Mouse (Mus musculus) G1E (cell line): ENCODE measurements around the gene Gm20716. TPM values are rescaled to one million over a fixed set of nuclear protein-coding genes. Genes with fewer than 3 reads are reported as not detected.

ENCODE experiments used
- ATAC-seq: 2 replicates; pipeline ENCODE4 v1.8.0; 2016; ENCODE audit warnings: mild to moderate bottlenecking; ENCODE audit not compliant: insufficient number of reproducible peaks, poor library complexity, low FRiP score, severe bottlenecking; ENCODE audit errors: extremely low read depth
- DNase-seq: peaks from one replicate; pipeline ENCODE4 v3.0.0; 2012; ENCODE audit warnings: low spot score
- H3K27me3 ChIP-seq: 2 replicates; pipeline ENCODE4 v1.6.1; 2012; ENCODE audit warnings: mild to moderate bottlenecking, low read length, inconsistent platforms; ENCODE audit not compliant: insufficient read depth
- H3K36me3 ChIP-seq: replicated peaks from 2 replicates; pipeline ENCODE3; 2012; ENCODE audit warnings: mild to moderate bottlenecking, inconsistent platforms
- H3K4me1 ChIP-seq: 2 replicates; pipeline ENCODE4 v1.6.1; 2012; ENCODE audit warnings: low read depth, low read length, inconsistent platforms, mixed read lengths; ENCODE audit not compliant: insufficient read depth
- H3K4me3 ChIP-seq: 2 replicates; pipeline ENCODE4 v1.5.1; 2012; ENCODE audit warnings: low read depth, mild to moderate bottlenecking, inconsistent platforms, low read length, moderate library complexity, mixed read lengths
- H3K9me3 ChIP-seq: replicated peaks from 2 replicates; pipeline ENCODE4 v1.6.1; 2012; ENCODE audit warnings: inconsistent platforms
- CTCF ChIP-seq: IDR thresholded peaks from 2 replicates; pipeline ENCODE4 v1.5.1; 2012; ENCODE audit warnings: low read depth, low read length, inconsistent platforms, mixed read lengths
- GATA1 ChIP-seq: IDR thresholded peaks from 2 replicates; pipeline ENCODE4 v1.6.1; 2012; ENCODE audit warnings: borderline replicate concordance, low read length, inconsistent platforms, mixed read lengths
- GATA2 ChIP-seq: IDR thresholded peaks from 2 replicates; pipeline ENCODE4 v1.6.1; 2012; ENCODE audit warnings: low read depth, low read length, inconsistent platforms, borderline replicate concordance
- POLR2AphosphoS5 ChIP-seq: IDR thresholded peaks from 2 replicates; pipeline ENCODE4 v1.6.1; 2012; ENCODE audit warnings: low read depth, low read length, inconsistent platforms; ENCODE audit not compliant: insufficient replicate concordance
- TAL1 ChIP-seq: conservative IDR thresholded peaks from 2 replicates; pipeline ENCODE4 v1.6.1; 2012; ENCODE audit warnings: low read depth, low read length, inconsistent platforms, mixed read lengths
- polyA plus RNA-seq: library from polyadenylated mRNA; stranded (reverse); fragments of >175 nt; gene quantifications from 2 replicates; pipeline ENCODE4 v1.2.3, GENCODE M21; 2012
- total RNA-seq, 2 experiments: library from RNA; stranded (forward) in 1 of 2; stranded (reverse) in 1 of 2; fragments of 200-1000 nt in 1 of 2; fragments of >200 nt in 1 of 2; fragmentation: Nextera tagmentation in 1 of 2; gene quantifications; 2 replicates each; pipeline ENCODE4 v1.2.3; 2014 to 2017

The Gm20716 gene
- 45.3 and 45.8 TPM in 2 replicates for total RNA-seq (2014; fragmentation: Nextera tagmentation)
- 41.0 and 41.8 TPM in 2 replicates for total RNA-seq (2017)
- polyA plus RNA-seq, result 0.01 TPM in 1 of 2 replicates, not detected in the other

GRCm38 (mm10) chr2:168230026-168230728 is at the start of gene Gm20716, which contains the start of the genes Dpm1 and Mocs3:
Gene Gm20716, minus strand, starts transcription at chr2:168230364.
Gene Dpm1, minus strand, starts transcription at chr2:168230591.
Gene Mocs3, plus strand, starts transcription at chr2:168230622.
- H3K27me3 ChIP-seq, result no peaks in the 10 kb centered on the region
- DNase-seq (peak; percentile 94), ATAC-seq (peak; percentile 77)
- H3K9me3 ChIP-seq, result no peaks in the 10 kb centered on the region
- TF ChIP-seq GATA1 (no peak), TAL1 (no peak), POLR2AphosphoS5 (no peak), CTCF (no peak), GATA2 (no peak)
- H3K4me1 ChIP-seq, result peaks cover 49% of the 10 kb centered on the region
- peak within 1 kb of the TSS; percentile 100 for H3K4me3 ChIP-seq
- H3K36me3 ChIP-seq, result peaks cover 74% of the 10 kb centered on the region

DNA sequence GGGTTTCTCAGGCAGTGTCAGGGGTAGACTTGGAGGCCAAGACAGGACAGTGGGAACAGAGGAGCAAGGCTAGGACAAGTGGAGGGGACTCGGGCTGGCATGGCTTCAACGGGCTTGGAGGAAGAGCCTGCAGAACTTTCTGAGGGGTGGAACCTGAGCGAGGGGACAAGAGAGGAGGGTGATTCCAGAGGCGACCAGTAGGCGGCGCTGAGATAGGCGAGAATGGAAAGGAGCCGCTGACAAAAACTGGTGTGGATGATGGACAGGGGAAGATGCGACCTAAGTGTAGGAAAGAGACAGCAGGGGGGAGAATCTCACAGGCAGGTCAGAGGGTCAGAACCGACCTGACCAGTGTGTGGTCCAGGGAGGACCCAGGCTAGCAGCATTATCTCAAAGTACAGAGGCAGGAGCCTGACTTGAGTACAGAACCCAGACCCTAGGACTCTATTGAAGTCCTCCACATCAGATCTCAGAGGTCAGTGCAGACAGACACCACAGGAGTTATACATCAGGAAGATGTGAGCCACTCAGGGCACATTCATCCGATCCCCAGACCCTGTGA is 44.3 kb upstream of the Gm20716 start:
- DNase-seq (no peak), ATAC-seq (no peak)
- Histone ChIP-seq H3K27me3 (no peaks in the 10 kb centered on the region), H3K9me3 (peaks cover 71% of the 10 kb centered on the region), H3K4me3 (no peak overlapping the region), H3K36me3 (no peaks in the 10 kb centered on the region), H3K4me1 (no peaks in the 10 kb centered on the region)
- TF ChIP-seq TAL1 (no peak), CTCF (no peak), GATA2 (no peak), POLR2AphosphoS5 (no peak), GATA1 (no peak)

- H3K4me1 ChIP-seq, result no peaks in the 10 kb centered on the region
- no peak for ATAC-seq
- no peaks in the 10 kb centered on the region for H3K36me3 ChIP-seq
- H3K4me3 ChIP-seq, result no peak overlapping the region
- H3K9me3 ChIP-seq, result peaks cover 74% of the 10 kb centered on the region
- H3K27me3 ChIP-seq, result no peaks in the 10 kb centered on the region
- no peak for TF ChIP-seq GATA2
- DNase-seq, result no peak
Observed at GRCm38 (mm10) chr2:168273387-168273786, 43.2 kb upstream of the Gm20716 start.

- ATAC-seq (no peak), DNase-seq (no peak)
- Histone ChIP-seq H3K36me3 (no peaks in the 10 kb centered on the region), H3K4me3 (no peak overlapping the region), H3K27me3 (peaks cover under 1% of the 10 kb centered on the region; the same call in 1 of the 2 replicates), H3K9me3 (peaks cover 61% of the 10 kb centered on the region), H3K4me1 (no peaks in the 10 kb centered on the region)
- TF ChIP-seq GATA1, result no peak
- TF ChIP-seq POLR2AphosphoS5, result no peak
- TF ChIP-seq GATA2, result no peak
- no peak for TF ChIP-seq CTCF
- no peak for TF ChIP-seq TAL1
Observed at GRCm38 (mm10) chr2:168268033-168268432, 37.9 kb upstream of the Gm20716 start.

DNA sequence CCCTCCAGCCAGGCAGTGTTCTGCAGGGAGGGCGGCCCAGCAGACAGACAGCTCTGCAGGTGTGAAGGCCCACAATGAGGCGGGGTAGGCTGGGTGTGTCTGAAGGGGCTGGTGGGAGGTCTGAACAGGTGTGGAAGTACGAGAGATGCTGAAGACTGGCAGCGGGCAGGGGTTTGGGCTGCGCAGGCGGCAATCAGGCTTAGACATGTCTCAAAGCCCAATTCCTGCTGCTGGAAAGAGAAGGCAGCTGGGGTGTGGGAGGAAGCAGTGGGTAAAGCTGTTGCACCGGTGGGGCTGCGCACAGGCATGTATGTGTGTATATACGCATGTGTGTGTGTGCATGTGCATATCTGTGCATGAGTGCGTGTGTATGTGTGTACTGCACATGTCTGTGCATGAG is 30.7 kb upstream of the Gm20716 start:
- no peak overlapping the region for H3K4me3 ChIP-seq

GRCm38 (mm10) chr2:168260124-168260523 is 30.0 kb upstream of the Gm20716 start:
- no peak overlapping the region for H3K4me3 ChIP-seq
- DNase-seq (no peak), ATAC-seq (no peak)
- TF ChIP-seq TAL1, result no peak
- no peak for TF ChIP-seq GATA1
- TF ChIP-seq GATA2, result no peak
- TF ChIP-seq CTCF, result no peak
- no peak for TF ChIP-seq POLR2AphosphoS5
- H3K36me3 ChIP-seq, result no peaks in the 10 kb centered on the region
- peaks cover 56% of the 10 kb centered on the region for H3K9me3 ChIP-seq
- no peaks in the 10 kb centered on the region for H3K4me1 ChIP-seq
- H3K27me3 ChIP-seq, result peaks cover 3% of the 10 kb centered on the region; the same call in 1 of the 2 replicates

More for the DNA sequence above, 30.7 kb upstream of the Gm20716 start:
- peaks cover 58% of the 10 kb centered on the region for H3K9me3 ChIP-seq
- no peak for DNase-seq
- TF ChIP-seq TAL1 (no peak), CTCF (no peak), GATA2 (no peak), GATA1 (no peak), POLR2AphosphoS5 (no peak)
- H3K36me3 ChIP-seq, result no peaks in the 10 kb centered on the region
- no peak for ATAC-seq
- H3K27me3 ChIP-seq, result peaks cover 3% of the 10 kb centered on the region; the same call in 1 of the 2 replicates
- H3K4me1 ChIP-seq, result no peaks in the 10 kb centered on the region
